Mouse (Mus musculus): ENCODE measurements around the gene Gm29609. TPM values are rescaled to one million over a fixed set of nuclear protein-coding genes. Genes with fewer than 3 reads are reported as not detected.

Gene Gm29609
- polyA plus RNA-seq, 1 experiment from 2014 or later = 1.8 TPM

GRCm38 (mm10) chr5:31200327-31200768, 20.6 kb upstream of the Gm29609 start:
- Histone ChIP-seq H3K9me3 (ENCODE audit: control insufficient read depth, low read depth, low read length) (peaks cover 5% of the 10 kb centered on the region), H3K4me1 (ENCODE audit: control insufficient read depth, insufficient read depth, low read length) (peaks cover 12% of the 10 kb centered on the region; the same call in 1 of the 2 replicates), H3K9ac (replicated peaks; ENCODE audit: low read depth, low read length) (no peak overlapping the region), H3K36me3 (ENCODE audit: control insufficient read depth, insufficient read depth, low read length) (peaks cover 68% of the 10 kb centered on the region), H3K27me3 (ENCODE audit: control insufficient read depth, insufficient read depth, low read length) (no peaks in the 10 kb centered on the region), H3K4me2 (replicated peaks; ENCODE audit: low read depth, low read length) (peak overlapping the region; percentile 72; the same call in 1 of the 2 replicates), H3K4me3 (ENCODE audit: low read depth, low read length) (no peak overlapping the region; the same call in 1 of the 2 replicates), H3K27ac (ENCODE audit: low read length) (no peak overlapping the region)
- WGBS = 90% methylated on average over 27 of the region's 27 CpGs
- ATAC-seq (ENCODE audit: insufficient number of reproducible peaks, insufficient read depth, low FRiP score, low read depth) = no peak

- Histone ChIP-seq H3K27ac (ENCODE audit: low read length) (no peak overlapping the region), H3K4me2 (replicated peaks; ENCODE audit: low read depth, low read length) (no peak overlapping the region), H3K36me3 (ENCODE audit: control insufficient read depth, insufficient read depth, low read length) (peaks cover 72% of the 10 kb centered on the region), H3K9me3 (ENCODE audit: control insufficient read depth, low read depth, low read length) (peaks cover 5% of the 10 kb centered on the region), H3K4me1 (ENCODE audit: control insufficient read depth, insufficient read depth, low read length) (peaks cover 12% of the 10 kb centered on the region; the same call in 1 of the 2 replicates), H3K9ac (replicated peaks; ENCODE audit: low read depth, low read length) (no peak overlapping the region), H3K27me3 (ENCODE audit: control insufficient read depth, insufficient read depth, low read length) (no peaks in the 10 kb centered on the region), H3K4me3 (ENCODE audit: low read depth, low read length) (no peak overlapping the region)
- WGBS = 81% methylated on average over 9 of the region's 9 CpGs
- ATAC-seq (ENCODE audit: insufficient number of reproducible peaks, insufficient read depth, low FRiP score, low read depth) = no peak
Observed at GRCm38 (mm10) chr5:31199893-31200292, 20.2 kb upstream of the Gm29609 start.

- peaks cover 5% of the 10 kb centered on the region for H3K9me3 ChIP-seq (ENCODE audit: control insufficient read depth, low read depth, low read length)
- no peak for ATAC-seq (ENCODE audit: insufficient number of reproducible peaks, insufficient read depth, low FRiP score, low read depth)
- no peak overlapping the region for H3K27ac ChIP-seq (ENCODE audit: low read length)
- H3K4me2 ChIP-seq (replicated peaks; ENCODE audit: low read depth, low read length) = no peak overlapping the region
- peaks cover 71% of the 10 kb centered on the region for H3K36me3 ChIP-seq (ENCODE audit: control insufficient read depth, insufficient read depth, low read length)
- no peak overlapping the region for H3K9ac ChIP-seq (replicated peaks; ENCODE audit: low read depth, low read length)
- H3K27me3 ChIP-seq (ENCODE audit: control insufficient read depth, insufficient read depth, low read length) = no peaks in the 10 kb centered on the region
- WGBS = 90% methylated on average over 19 of the region's 19 CpGs
- no peak overlapping the region for H3K4me3 ChIP-seq (ENCODE audit: low read depth, low read length)
- peaks cover 13% of the 10 kb centered on the region; the same call in 1 of the 2 replicates for H3K4me1 ChIP-seq (ENCODE audit: control insufficient read depth, insufficient read depth, low read length)
Observed at GRCm38 (mm10) chr5:31199321-31199892, 19.7 kb upstream of the Gm29609 start.

- H3K9ac ChIP-seq (replicated peaks; ENCODE audit: low read depth, low read length) = no peak overlapping the region
- H3K4me2 ChIP-seq (replicated peaks; ENCODE audit: low read depth, low read length) = no peak overlapping the region
- no peak overlapping the region for H3K27ac ChIP-seq (ENCODE audit: low read length)
- H3K27me3 ChIP-seq (ENCODE audit: control insufficient read depth, insufficient read depth, low read length) = no peaks in the 10 kb centered on the region
- peaks cover 18% of the 10 kb centered on the region; the same call in 1 of the 2 replicates for H3K4me1 ChIP-seq (ENCODE audit: control insufficient read depth, insufficient read depth, low read length)
- 81% methylated on average over 5 of the region's 5 CpGs for whole genome bisulfite sequencing
- peaks cover 69% of the 10 kb centered on the region for H3K36me3 ChIP-seq (ENCODE audit: control insufficient read depth, insufficient read depth, low read length)
- H3K9me3 ChIP-seq (ENCODE audit: control insufficient read depth, low read depth, low read length) = peaks cover 5% of the 10 kb centered on the region
- no peak for ATAC-seq (ENCODE audit: insufficient number of reproducible peaks, insufficient read depth, low FRiP score, low read depth)
- H3K4me3 ChIP-seq (ENCODE audit: low read depth, low read length) = no peak overlapping the region
Observed at GRCm38 (mm10) chr5:31198616-31199320, 19.1 kb upstream of the Gm29609 start.

GRCm38 (mm10) chr5:31198170-31198569, 18.5 kb upstream of the Gm29609 start:
- Histone ChIP-seq H3K36me3 (ENCODE audit: control insufficient read depth, insufficient read depth, low read length) (peaks cover 65% of the 10 kb centered on the region), H3K4me1 (ENCODE audit: control insufficient read depth, insufficient read depth, low read length) (peaks cover 18% of the 10 kb centered on the region; the same call in 1 of the 2 replicates)
- 83% methylated on average over 9 of the region's 9 CpGs for WGBS

GRCm38 (mm10) chr5:31197072-31197471, 17.4 kb upstream of the Gm29609 start:
- Histone ChIP-seq H3K9me3 (ENCODE audit: control insufficient read depth, low read depth, low read length) (peaks cover 5% of the 10 kb centered on the region), H3K9ac (replicated peaks; ENCODE audit: low read depth, low read length) (no peak overlapping the region), H3K27ac (ENCODE audit: low read length) (no peak overlapping the region), H3K4me1 (ENCODE audit: control insufficient read depth, insufficient read depth, low read length) (peaks cover 15% of the 10 kb centered on the region; the same call in 1 of the 2 replicates), H3K36me3 (ENCODE audit: control insufficient read depth, insufficient read depth, low read length) (peaks cover 60% of the 10 kb centered on the region), H3K27me3 (ENCODE audit: control insufficient read depth, insufficient read depth, low read length) (no peaks in the 10 kb centered on the region), H3K4me2 (replicated peaks; ENCODE audit: low read depth, low read length) (no peak overlapping the region), H3K4me3 (ENCODE audit: low read depth, low read length) (no peak overlapping the region)
- 90% methylated on average over 12 of the region's 12 CpGs for WGBS
- no peak for ATAC-seq (ENCODE audit: insufficient number of reproducible peaks, insufficient read depth, low FRiP score, low read depth)

More at GRCm38 (mm10) chr5:31198170-31198569, 18.5 kb upstream of the Gm29609 start:
- Histone ChIP-seq H3K27ac (ENCODE audit: low read length) (no peak overlapping the region), H3K4me2 (replicated peaks; ENCODE audit: low read depth, low read length) (no peak overlapping the region), H3K4me3 (ENCODE audit: low read depth, low read length) (no peak overlapping the region), H3K27me3 (ENCODE audit: control insufficient read depth, insufficient read depth, low read length) (no peaks in the 10 kb centered on the region), H3K9ac (replicated peaks; ENCODE audit: low read depth, low read length) (no peak overlapping the region), H3K9me3 (ENCODE audit: control insufficient read depth, low read depth, low read length) (peaks cover 5% of the 10 kb centered on the region)
- ATAC-seq (ENCODE audit: insufficient number of reproducible peaks, insufficient read depth, low FRiP score, low read depth) = no peak

- Histone ChIP-seq H3K9ac (replicated peaks; ENCODE audit: low read depth, low read length) (no peak overlapping the region), H3K36me3 (ENCODE audit: control insufficient read depth, insufficient read depth, low read length) (peaks cover 60% of the 10 kb centered on the region), H3K4me1 (ENCODE audit: control insufficient read depth, insufficient read depth, low read length) (peaks cover 21% of the 10 kb centered on the region; the same call in 1 of the 2 replicates), H3K9me3 (ENCODE audit: control insufficient read depth, low read depth, low read length) (peaks cover 5% of the 10 kb centered on the region), H3K4me2 (replicated peaks; ENCODE audit: low read depth, low read length) (no peak overlapping the region), H3K27ac (ENCODE audit: low read length) (no peak overlapping the region), H3K27me3 (ENCODE audit: control insufficient read depth, insufficient read depth, low read length) (no peaks in the 10 kb centered on the region), H3K4me3 (ENCODE audit: low read depth, low read length) (no peak overlapping the region)
- WGBS = 91% methylated on average over 10 of the region's 10 CpGs
- no peak for ATAC-seq (ENCODE audit: insufficient number of reproducible peaks, insufficient read depth, low FRiP score, low read depth)
Observed at GRCm38 (mm10) chr5:31196207-31196606, 16.5 kb upstream of the Gm29609 start.

- H3K27ac ChIP-seq (ENCODE audit: low read length) = no peak overlapping the region
- no peak overlapping the region for H3K9ac ChIP-seq (replicated peaks; ENCODE audit: low read depth, low read length)
- H3K4me1 ChIP-seq (ENCODE audit: control insufficient read depth, insufficient read depth, low read length) = peaks cover 18% of the 10 kb centered on the region; the same call in 1 of the 2 replicates
- H3K4me3 ChIP-seq (ENCODE audit: low read depth, low read length) = no peak overlapping the region
- 88% methylated on average over 4 of the region's 4 CpGs for WGBS
- no peak overlapping the region for H3K4me2 ChIP-seq (replicated peaks; ENCODE audit: low read depth, low read length)
- ATAC-seq (ENCODE audit: insufficient number of reproducible peaks, insufficient read depth, low FRiP score, low read depth) = no peak
- peaks cover 63% of the 10 kb centered on the region for H3K36me3 ChIP-seq (ENCODE audit: control insufficient read depth, insufficient read depth, low read length)
- no peaks in the 10 kb centered on the region for H3K27me3 ChIP-seq (ENCODE audit: control insufficient read depth, insufficient read depth, low read length)
- H3K9me3 ChIP-seq (ENCODE audit: control insufficient read depth, low read depth, low read length) = peaks cover 5% of the 10 kb centered on the region
Observed at GRCm38 (mm10) chr5:31195671-31196070, 16.0 kb upstream of the Gm29609 start.

All from stomach, embryonic 14.5 days (tissue).